Mouse (Mus musculus): ENCODE results near the gene Odf2. TPM values are rescaled to one million over a fixed set of nuclear protein-coding genes. Genes with fewer than 3 reads are reported as not detected.

Gene Odf2
- polyA plus RNA-seq, 2 experiments: 42.3 to 84.6 TPM

DNA sequence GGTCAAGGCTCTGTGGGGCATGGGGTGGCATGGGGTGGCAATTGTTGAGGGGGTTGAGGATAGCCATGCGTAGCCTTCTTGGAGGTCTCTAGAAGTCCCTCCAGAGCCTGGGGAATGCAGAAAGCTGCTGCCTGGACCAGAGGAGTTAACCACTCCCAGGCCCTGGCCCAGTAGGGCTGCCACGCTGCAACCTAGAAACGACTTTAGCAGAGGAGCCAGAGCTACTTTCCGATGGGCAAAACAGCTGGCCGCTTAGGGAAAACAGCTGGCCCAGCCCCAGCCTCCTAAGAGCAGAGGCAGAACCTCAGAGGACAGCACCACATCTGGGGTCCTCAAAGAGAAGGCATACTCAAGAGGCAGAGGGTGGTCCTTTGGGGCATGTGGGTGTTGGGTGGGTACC, 31.1 kb upstream of the Odf2 start:
- Histone ChIP-seq H3K9me3 (ENCODE audit: control insufficient read depth, low read length) (no peaks in the 10 kb centered on the region), H3K27ac (replicated peaks; ENCODE audit: low read depth, low read length) (no peak overlapping the region), H3K36me3 (ENCODE audit: control insufficient read depth, insufficient read depth, low read length) (no peaks in the 10 kb centered on the region), H3K9ac (ENCODE audit: low read depth, low read length, severe bottlenecking) (no peak overlapping the region), H3K4me1 (ENCODE audit: control insufficient read depth, insufficient read depth, low read length) (no peaks in the 10 kb centered on the region), H3K27me3 (ENCODE audit: control insufficient read depth, insufficient read depth, low read length) (no peaks in the 10 kb centered on the region), H3K4me3 (replicated peaks; ENCODE audit: low read length) (no peak overlapping the region), H3K4me2 (replicated peaks; ENCODE audit: low read depth, low read length, severe bottlenecking) (no peak overlapping the region)
- WGBS: 49% methylated on average over 5 of the region's 5 CpGs
- no peak for DNase-seq (ENCODE audit: low spot score)
- TF ChIP-seq POLR2A (IDR thresholded peaks at IDR 0.05; ENCODE audit: borderline replicate concordance, extremely low read depth, insufficient read depth, insufficient read length): no peak
- no peak for ATAC-seq (ENCODE audit: low FRiP score, low read depth)

DNA sequence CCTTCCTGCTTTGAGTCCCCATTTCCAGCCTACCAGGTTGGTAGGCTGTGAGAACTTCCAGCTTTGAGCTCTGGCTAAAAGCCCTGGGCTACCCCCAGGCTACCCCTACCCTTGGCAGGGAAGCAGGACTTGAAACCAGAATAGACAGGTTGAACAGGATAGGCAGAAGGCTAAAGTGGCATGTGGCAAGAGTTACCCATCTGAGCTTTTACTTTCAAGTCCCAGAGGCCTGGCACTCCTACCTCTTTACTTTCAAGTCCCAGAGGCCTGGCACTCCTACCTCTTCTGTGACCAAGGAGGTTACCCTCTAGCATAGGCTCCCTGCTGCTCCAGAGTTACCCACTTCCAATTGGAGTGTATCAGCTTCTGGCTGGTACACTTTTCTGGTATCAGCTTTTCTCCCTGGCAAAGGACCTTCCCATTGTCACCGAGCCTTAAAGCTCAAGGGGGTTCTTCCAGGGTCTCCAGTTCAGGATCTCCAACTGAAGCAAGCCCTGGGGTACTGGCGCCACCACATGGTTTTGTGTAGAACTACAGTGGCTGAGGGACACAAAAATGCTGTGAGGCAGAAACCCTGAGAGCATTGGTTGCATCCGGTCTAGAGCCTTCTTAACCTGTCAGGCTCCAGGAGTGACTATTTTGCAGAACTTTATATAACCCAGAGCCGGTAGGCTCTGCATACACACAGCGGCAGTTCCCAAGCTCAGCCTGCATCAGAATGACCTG, 30.1 kb upstream of the Odf2 start:
- Histone ChIP-seq H3K4me1 (ENCODE audit: control insufficient read depth, insufficient read depth, low read length) (no peaks in the 10 kb centered on the region), H3K9ac (ENCODE audit: low read depth, low read length, severe bottlenecking) (no peak overlapping the region), H3K36me3 (ENCODE audit: control insufficient read depth, insufficient read depth, low read length) (no peaks in the 10 kb centered on the region), H3K9me3 (ENCODE audit: control insufficient read depth, low read length) (no peaks in the 10 kb centered on the region), H3K27ac (replicated peaks; ENCODE audit: low read depth, low read length) (no peak overlapping the region), H3K4me3 (replicated peaks; ENCODE audit: low read length) (no peak overlapping the region), H3K4me2 (replicated peaks; ENCODE audit: low read depth, low read length, severe bottlenecking) (no peak overlapping the region), H3K27me3 (ENCODE audit: control insufficient read depth, insufficient read depth, low read length) (no peaks in the 10 kb centered on the region)
- ATAC-seq (ENCODE audit: low FRiP score, low read depth) (no peak), DNase-seq (ENCODE audit: low spot score) (no peak)
- TF ChIP-seq POLR2A (IDR thresholded peaks at IDR 0.05; ENCODE audit: borderline replicate concordance, extremely low read depth, insufficient read depth, insufficient read length): no peak
- 8% methylated on average over 5 of the region's 5 CpGs for WGBS

DNA sequence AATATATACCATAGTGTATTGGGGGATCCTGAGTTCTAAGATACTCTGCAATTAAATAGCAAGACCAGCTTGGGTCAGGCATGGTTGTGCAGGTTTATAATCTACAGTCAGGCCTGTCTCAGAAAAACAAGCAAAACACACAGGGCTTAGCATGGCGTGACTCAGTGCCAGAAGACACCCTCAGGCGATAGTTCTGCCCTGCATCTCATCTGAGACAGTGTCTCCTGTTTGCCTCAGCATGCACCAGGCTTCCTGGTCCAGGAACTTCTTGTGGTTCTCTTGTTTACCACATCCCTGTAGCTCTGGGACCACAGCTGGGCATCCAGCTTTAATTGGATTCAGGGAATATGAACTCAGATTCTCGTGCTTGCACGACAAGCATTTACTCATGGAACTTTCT, 23.9 kb upstream of the Odf2 start:
- Histone ChIP-seq H3K9ac (ENCODE audit: low read depth, low read length, severe bottlenecking) (no peak overlapping the region), H3K27me3 (ENCODE audit: control insufficient read depth, insufficient read depth, low read length) (no peaks in the 10 kb centered on the region), H3K4me1 (ENCODE audit: control insufficient read depth, insufficient read depth, low read length) (peaks cover 6% of the 10 kb centered on the region), H3K27ac (replicated peaks; ENCODE audit: low read depth, low read length) (no peak overlapping the region), H3K9me3 (ENCODE audit: control insufficient read depth, low read length) (no peaks in the 10 kb centered on the region), H3K4me3 (replicated peaks; ENCODE audit: low read length) (no peak overlapping the region), H3K4me2 (replicated peaks; ENCODE audit: low read depth, low read length, severe bottlenecking) (no peak overlapping the region), H3K36me3 (ENCODE audit: control insufficient read depth, insufficient read depth, low read length) (no peaks in the 10 kb centered on the region)
- no peak for DNase-seq (ENCODE audit: low spot score)
- WGBS: 69% methylated on average over 4 of the region's 4 CpGs
- no peak for TF ChIP-seq POLR2A (IDR thresholded peaks at IDR 0.05; ENCODE audit: borderline replicate concordance, extremely low read depth, insufficient read depth, insufficient read length)
- no peak for ATAC-seq (ENCODE audit: low FRiP score, low read depth)

DNA sequence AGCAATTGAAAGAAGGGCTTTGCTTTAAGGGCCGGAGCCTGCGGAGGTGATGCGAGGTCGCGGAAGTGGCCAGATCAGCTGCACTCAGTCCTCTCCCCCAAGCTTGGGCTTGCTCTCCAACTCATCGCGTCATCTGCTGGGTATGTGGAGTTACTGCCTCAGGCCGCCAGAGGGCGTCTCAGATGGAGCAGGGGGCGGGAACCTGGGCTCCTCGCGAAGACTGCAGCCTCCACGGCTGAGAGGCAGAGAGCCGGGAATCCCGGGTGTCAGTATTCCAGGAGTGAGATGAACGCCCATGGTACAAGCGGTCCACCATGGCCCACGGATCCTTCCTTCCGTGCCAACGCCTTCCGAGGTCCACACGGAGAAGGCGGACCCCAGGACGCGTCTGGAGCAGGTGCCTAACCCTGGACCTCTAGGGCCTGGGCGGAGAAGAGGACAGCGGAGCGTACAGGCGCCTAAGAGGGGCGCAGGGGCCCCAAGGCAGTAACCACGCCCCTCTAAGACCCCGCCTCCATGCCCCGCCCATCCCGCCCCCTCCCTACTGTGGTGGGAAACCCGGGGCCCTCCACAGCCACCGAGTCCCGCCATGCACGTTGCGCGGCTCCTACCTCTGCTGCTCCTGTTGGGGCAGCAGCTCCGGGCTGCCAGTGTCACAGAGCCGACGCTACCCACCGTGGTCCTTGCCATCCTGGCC, 19.9 kb upstream of the Odf2 start, which contains the start of gene Cercam:
Cercam (plus strand) TSS at position 216 of the 697 bp plus-strand sequence.
- Histone ChIP-seq H3K9ac (ENCODE audit: low read depth, low read length, severe bottlenecking) (peak within 1 kb of the TSS; percentile 64), H3K4me1 (ENCODE audit: control insufficient read depth, insufficient read depth, low read length) (peaks cover 10% of the 10 kb centered on the region), H3K27ac (replicated peaks; ENCODE audit: low read depth, low read length) (peak within 1 kb of the TSS; percentile 65; the same call in 1 of the 2 replicates), H3K27me3 (ENCODE audit: control insufficient read depth, insufficient read depth, low read length) (no peaks in the 10 kb centered on the region), H3K4me2 (replicated peaks; ENCODE audit: low read depth, low read length, severe bottlenecking) (peak within 1 kb of the TSS; percentile 93), H3K4me3 (replicated peaks; ENCODE audit: low read length) (peak within 1 kb of the TSS; percentile 56), H3K9me3 (ENCODE audit: control insufficient read depth, low read length) (no peaks in the 10 kb centered on the region), H3K36me3 (ENCODE audit: control insufficient read depth, insufficient read depth, low read length) (peaks cover 11% of the 10 kb centered on the region)
- ATAC-seq (ENCODE audit: low FRiP score, low read depth) (peak; percentile 95), DNase-seq (ENCODE audit: low spot score) (peak; percentile 84)
- 0 out of 2 replicates have a peak, but pooled peaks have one; percentile 18 for TF ChIP-seq POLR2A (IDR thresholded peaks at IDR 0.05; ENCODE audit: borderline replicate concordance, extremely low read depth, insufficient read depth, insufficient read length)
- 1% methylated on average over 32 of the region's 44 CpGs for WGBS

DNA sequence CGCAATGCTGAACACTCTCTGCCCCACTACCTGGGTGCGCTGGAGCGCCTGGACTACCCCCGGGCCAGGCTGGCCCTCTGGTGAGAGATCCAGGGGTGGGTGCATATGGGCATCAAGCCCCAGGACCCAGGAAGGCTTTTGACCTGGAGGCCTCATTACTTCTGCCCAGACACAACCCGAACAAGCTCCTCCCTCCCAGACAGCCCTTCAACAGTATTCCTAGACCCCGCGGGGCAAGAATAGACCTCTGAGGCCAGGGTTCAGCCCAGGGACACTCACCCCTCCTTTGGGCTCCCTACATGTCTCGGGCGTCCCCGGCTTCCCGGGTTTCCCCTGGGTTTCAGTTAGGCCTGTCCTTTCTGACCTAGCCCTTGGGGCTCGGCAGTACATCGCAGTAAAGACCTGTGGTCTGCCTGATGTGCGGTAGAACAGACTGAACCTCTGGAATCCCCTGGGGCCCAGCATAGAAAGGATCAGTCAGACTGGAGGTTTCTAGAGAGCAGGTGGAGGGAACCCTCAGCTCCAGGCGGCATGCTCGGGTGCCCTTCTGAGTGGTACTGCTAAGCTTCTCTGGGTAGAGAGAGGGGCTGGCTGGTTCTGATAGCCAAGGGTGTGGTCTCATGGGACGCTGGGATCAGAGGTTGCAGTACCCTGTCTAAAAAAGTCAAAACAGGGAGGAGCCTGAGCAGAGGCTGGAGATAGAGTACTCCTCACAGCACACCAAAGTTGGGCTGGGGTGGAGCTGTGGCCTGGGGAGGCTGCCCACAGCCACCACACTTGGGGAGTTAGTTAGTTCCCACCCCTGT, 19.2 kb upstream of the Odf2 start:
- no peaks in the 10 kb centered on the region for H3K9me3 ChIP-seq (ENCODE audit: control insufficient read depth, low read length)
- peak; percentile 18 for ATAC-seq (ENCODE audit: low FRiP score, low read depth)
- 6% methylated on average over 17 of the region's 17 CpGs for WGBS
- H3K27ac ChIP-seq (replicated peaks; ENCODE audit: low read depth, low read length): peak overlapping the region; percentile 65; the same call in 1 of the 2 replicates
- H3K27me3 ChIP-seq (ENCODE audit: control insufficient read depth, insufficient read depth, low read length): no peaks in the 10 kb centered on the region
- peaks cover 11% of the 10 kb centered on the region for H3K36me3 ChIP-seq (ENCODE audit: control insufficient read depth, insufficient read depth, low read length)
- TF ChIP-seq POLR2A (IDR thresholded peaks at IDR 0.05; ENCODE audit: borderline replicate concordance, extremely low read depth, insufficient read depth, insufficient read length): no peak
- H3K4me2 ChIP-seq (replicated peaks; ENCODE audit: low read depth, low read length, severe bottlenecking): peak overlapping the region; percentile 93
- H3K9ac ChIP-seq (ENCODE audit: low read depth, low read length, severe bottlenecking): peak overlapping the region; percentile 64
- H3K4me3 ChIP-seq (replicated peaks; ENCODE audit: low read length): peak overlapping the region; percentile 56
- peaks cover 10% of the 10 kb centered on the region for H3K4me1 ChIP-seq (ENCODE audit: control insufficient read depth, insufficient read depth, low read length)
- no peak for DNase-seq (ENCODE audit: low spot score)
